Mouse (Mus musculus) stomach, embryonic 14.5 days (tissue): ENCODE data around the gene Sec61b. TPM values are rescaled to one million over a fixed set of nuclear protein-coding genes. Genes with fewer than 3 reads are reported as not detected.

Experiments
- ATAC-seq: fragments of 200-750 bp; cut with Nextera tagmentation; 2 replicates; pipeline ENCODE4 v1.8.0; 2017; ENCODE audit warnings: low read depth, moderate TSS enrichment; ENCODE audit not compliant: insufficient number of reproducible peaks, insufficient read depth, low FRiP score
- H3K27ac ChIP-seq: fragments of 300-500 bp; sonication (generic); 2 replicates; pipeline ENCODE4 v1.5.1; 2014; ENCODE audit warnings: mild to moderate bottlenecking, low read length, moderate library complexity, mixed read lengths
- H3K27me3 ChIP-seq: fragments of 300-500 bp; sonication (generic); 2 replicates; pipeline ENCODE4 v1.6.1; 2014; ENCODE audit warnings: low read length, control low read depth, mixed read lengths; ENCODE audit not compliant: control insufficient read depth, insufficient read depth
- H3K36me3 ChIP-seq: fragments of 300-500 bp; sonication (generic); 2 replicates; pipeline ENCODE4 v1.6.1; 2014; ENCODE audit warnings: mild to moderate bottlenecking, control low read depth, low read length, moderate library complexity, mixed read lengths; ENCODE audit not compliant: control insufficient read depth, insufficient read depth
- H3K4me1 ChIP-seq: fragments of 300-500 bp; sonication (generic); 2 replicates; pipeline ENCODE4 v1.6.1; 2014; ENCODE audit warnings: low read length, control low read depth, mixed read lengths; ENCODE audit not compliant: control insufficient read depth, insufficient read depth
- H3K4me2 ChIP-seq: fragments of 300-500 bp; sonication (generic); replicated peaks from 2 replicates; pipeline ENCODE4 v1.6.1; 2014; ENCODE audit warnings: low read depth, low read length, control low read depth
- H3K4me3 ChIP-seq: fragments of 300-500 bp; sonication (generic); 2 replicates; pipeline ENCODE4 v1.5.1; 2014; ENCODE audit warnings: low read depth, low read length, control low read depth
- H3K9ac ChIP-seq: fragments of 300-500 bp; sonication (generic); replicated peaks from 2 replicates; pipeline ENCODE4 v1.6.1; 2014; ENCODE audit warnings: low read depth, mild to moderate bottlenecking, control low read depth, low read length, moderate library complexity, mixed read lengths
- H3K9me3 ChIP-seq: fragments of 300-500 bp; sonication (generic); 2 replicates; pipeline ENCODE4 v1.6.1; 2016; ENCODE audit warnings: low read depth, low read length, control low read depth; ENCODE audit not compliant: control insufficient read depth
- WGBS: fragments of 180-500 bp; shearing (Covaris S2); extraction: QIAGEN DNeasy Blood & Tissue Kit; methylation state at CpG from one replicate; pipeline ENCODE4 v1.1.7; 2014; 5-methylcytosine and 5-hydroxymethylcytosine counted together
- polyA plus RNA-seq: library from polyadenylated mRNA; unstranded; fragments of >200 nt; fragmentation: Nextera tagmentation; extraction: Ambion mirVana; gene quantifications from 2 replicates; pipeline ENCODE4 v1.2.1, GENCODE M21; 2014

Sec61b gene
- polyA plus RNA-seq, 1 experiment from 2014 or later: 409 TPM

DNA sequence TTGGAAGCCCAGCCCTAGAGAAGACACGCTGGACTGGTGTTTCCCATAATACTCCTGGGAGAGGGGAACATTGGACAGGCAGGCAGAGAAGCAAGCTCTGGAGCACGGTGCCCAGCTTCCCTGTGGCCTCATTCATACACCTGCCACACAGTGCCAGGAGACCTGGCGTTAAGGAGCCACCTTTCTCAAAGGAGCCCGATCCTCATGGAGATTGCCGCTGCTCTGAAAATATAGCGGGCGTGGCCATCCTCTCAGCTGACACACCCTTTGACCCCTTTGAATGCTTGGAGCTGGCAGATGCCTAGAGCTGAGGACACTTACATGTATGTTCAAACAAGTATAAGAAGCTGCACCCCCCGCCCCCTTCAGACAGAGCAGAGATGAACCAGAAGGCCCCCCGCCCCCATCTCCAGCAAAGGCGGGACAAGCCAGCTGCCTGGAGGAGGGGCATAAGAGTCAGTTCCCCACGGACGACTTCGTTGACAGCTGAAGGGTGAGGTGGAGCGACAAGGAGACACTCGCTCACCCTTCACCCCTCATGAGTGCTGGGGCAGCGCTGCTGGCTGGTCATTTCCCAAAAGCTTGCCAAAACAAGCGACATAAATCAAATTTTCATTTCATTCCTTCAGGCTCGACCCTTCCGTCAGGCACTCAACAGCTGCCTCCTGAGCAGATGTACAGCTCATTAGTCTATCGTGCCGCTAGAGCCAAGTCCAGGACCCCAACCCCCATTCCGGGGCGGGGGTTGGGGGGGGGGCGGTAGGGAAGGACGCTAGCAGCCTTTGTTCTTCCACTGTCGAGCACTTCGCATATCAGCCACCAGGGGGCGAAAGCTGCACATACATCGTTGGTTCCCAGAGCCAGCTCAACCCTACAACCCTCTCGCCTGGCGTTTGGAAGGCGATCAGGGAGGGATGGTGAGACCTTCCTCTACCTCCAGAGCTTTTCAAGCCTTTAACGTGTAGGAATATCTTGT lies 36.8 kb upstream of the Sec61b start:
- Histone ChIP-seq H3K4me1 (peaks cover 4% of the 10 kb centered on the region; the same call in 1 of the 2 replicates), H3K9ac (peak overlapping the region; percentile 34; the same call in 1 of the 2 replicates), H3K4me3 (peak overlapping the region; percentile 39), H3K27me3 (no peaks in the 10 kb centered on the region), H3K36me3 (no peaks in the 10 kb centered on the region), H3K27ac (peak overlapping the region; percentile 10; the same call in 1 of the 2 replicates), H3K4me2 (peak overlapping the region; percentile 73), H3K9me3 (no peaks in the 10 kb centered on the region)
- WGBS: under 1% methylated on average over 33 of the region's 33 CpGs
- ATAC-seq: peak; percentile 75

GRCm38 (mm10) chr4:47438956-47439355 lies 35.5 kb upstream of the Sec61b start:
- Histone ChIP-seq H3K4me1 (peaks cover 4% of the 10 kb centered on the region; the same call in 1 of the 2 replicates), H3K9me3 (no peaks in the 10 kb centered on the region), H3K4me3 (no peak overlapping the region), H3K36me3 (no peaks in the 10 kb centered on the region), H3K27ac (no peak overlapping the region), H3K27me3 (no peaks in the 10 kb centered on the region), H3K4me2 (no peak overlapping the region), H3K9ac (no peak overlapping the region)
- no peak for ATAC-seq
- 72% methylated on average over 6 of the region's 6 CpGs for WGBS

- 93% methylated on average over 11 of the region's 11 CpGs for WGBS
- Histone ChIP-seq H3K4me3 (no peak overlapping the region), H3K36me3 (no peaks in the 10 kb centered on the region), H3K27ac (no peak overlapping the region), H3K27me3 (no peaks in the 10 kb centered on the region), H3K4me2 (no peak overlapping the region), H3K4me1 (peaks cover 4% of the 10 kb centered on the region; the same call in 1 of the 2 replicates), H3K9me3 (no peaks in the 10 kb centered on the region), H3K9ac (no peak overlapping the region)
- no peak for ATAC-seq
Measured at GRCm38 (mm10) chr4:47440951-47441350, 33.5 kb upstream of the Sec61b start.

DNA sequence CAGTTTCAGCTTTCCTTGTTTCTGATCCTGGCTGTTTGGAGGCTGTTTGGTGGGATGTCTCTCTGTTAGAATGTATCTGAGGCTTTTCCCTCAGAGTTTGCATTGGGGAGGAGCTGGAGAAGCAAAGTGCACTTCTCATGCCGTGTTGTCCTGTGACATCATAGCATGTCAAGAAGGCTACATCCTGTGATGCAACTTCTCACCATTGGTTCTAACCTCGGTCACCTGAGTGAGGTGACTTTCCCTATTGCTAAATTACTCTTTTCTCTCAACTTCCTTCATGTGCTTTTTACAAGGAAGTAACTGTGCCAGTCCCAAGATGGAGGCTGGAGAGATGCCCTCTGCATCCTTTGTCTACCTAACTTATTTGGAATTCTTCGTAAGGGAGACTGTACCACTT lies 25.9 kb upstream of the Sec61b start:
- WGBS: 82% methylated on average over 3 of the region's 3 CpGs
- no peak for ATAC-seq
- H3K9ac ChIP-seq: no peak overlapping the region
- H3K4me1 ChIP-seq: no peaks in the 10 kb centered on the region
- no peak overlapping the region for H3K27ac ChIP-seq
- no peaks in the 10 kb centered on the region for H3K36me3 ChIP-seq
- H3K9me3 ChIP-seq: no peaks in the 10 kb centered on the region
- no peaks in the 10 kb centered on the region for H3K27me3 ChIP-seq
- H3K4me2 ChIP-seq: no peak overlapping the region
- no peak overlapping the region for H3K4me3 ChIP-seq

GRCm38 (mm10) chr4:47449116-47449515 lies 25.3 kb upstream of the Sec61b start:
- 38% methylated on average over 5 of the region's 5 CpGs for WGBS
- no peaks in the 10 kb centered on the region for H3K27me3 ChIP-seq
- ATAC-seq: no peak
- no peaks in the 10 kb centered on the region for H3K4me1 ChIP-seq
- H3K9ac ChIP-seq: no peak overlapping the region
- H3K4me3 ChIP-seq: no peak overlapping the region
- H3K36me3 ChIP-seq: no peaks in the 10 kb centered on the region
- H3K9me3 ChIP-seq: no peaks in the 10 kb centered on the region
- H3K4me2 ChIP-seq: no peak overlapping the region
- H3K27ac ChIP-seq: no peak overlapping the region

- no peak for ATAC-seq
- H3K27me3 ChIP-seq: no peaks in the 10 kb centered on the region
- H3K4me2 ChIP-seq: no peak overlapping the region
- H3K27ac ChIP-seq: no peak overlapping the region
- no peak overlapping the region for H3K9ac ChIP-seq
- no peaks in the 10 kb centered on the region for H3K4me1 ChIP-seq
- no peak overlapping the region for H3K4me3 ChIP-seq
- H3K36me3 ChIP-seq: no peaks in the 10 kb centered on the region
- 38% methylated on average over 18 of the region's 18 CpGs for WGBS
- H3K9me3 ChIP-seq: no peaks in the 10 kb centered on the region
Measured at GRCm38 (mm10) chr4:47449586-47450522, 24.6 kb upstream of the Sec61b start.

DNA sequence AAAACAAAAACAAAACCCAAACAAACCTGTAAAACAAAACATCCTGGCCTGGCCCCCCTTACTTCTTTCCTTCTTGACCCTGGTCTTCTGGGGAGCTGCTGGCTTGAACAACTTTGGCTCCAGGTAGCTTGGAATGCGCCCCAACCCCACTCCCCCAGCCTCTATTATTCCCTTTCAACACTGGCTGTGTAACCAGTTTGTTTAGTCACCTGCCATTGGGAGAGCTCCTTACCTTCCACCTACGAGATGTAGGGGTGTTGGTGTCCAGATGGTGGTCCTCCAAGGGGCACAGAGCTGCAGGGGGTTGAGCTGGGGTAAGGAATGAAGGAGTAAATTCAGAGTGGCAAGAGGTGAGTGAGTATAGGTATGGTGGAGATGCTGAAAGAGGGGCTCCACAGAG lies 7.3 kb upstream of the Sec61b start:
- WGBS: 70% methylated on average over 2 of the region's 2 CpGs
- no peaks in the 10 kb centered on the region for H3K27me3 ChIP-seq
- ATAC-seq: no peak
- H3K27ac ChIP-seq: no peak overlapping the region
- H3K36me3 ChIP-seq: peaks cover 43% of the 10 kb centered on the region
- no peak overlapping the region for H3K9ac ChIP-seq
- peaks cover 11% of the 10 kb centered on the region for H3K9me3 ChIP-seq
- no peaks in the 10 kb centered on the region for H3K4me1 ChIP-seq
- H3K4me3 ChIP-seq: no peak overlapping the region
- no peak overlapping the region for H3K4me2 ChIP-seq

DNA sequence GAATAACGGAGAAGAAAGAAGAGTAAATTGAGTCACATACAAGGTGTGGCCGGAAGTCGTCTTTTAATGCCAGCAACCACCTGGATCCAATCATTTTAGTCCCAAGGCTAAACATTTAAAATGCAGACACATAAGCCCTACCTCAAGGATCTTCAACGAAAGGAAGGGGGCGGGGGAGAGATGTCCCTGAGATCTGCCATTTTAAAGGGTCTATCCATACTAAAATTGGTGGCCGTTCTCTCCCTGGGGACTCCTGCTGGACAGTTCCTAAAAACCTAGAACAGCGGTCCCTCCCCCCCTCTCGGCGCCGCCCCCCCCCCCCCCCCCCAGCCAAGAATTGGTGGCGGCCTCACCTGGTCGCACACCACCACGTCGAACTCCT lies 881 bp upstream of the Sec61b start:
- Histone ChIP-seq H3K27me3 (no peaks in the 10 kb centered on the region), H3K27ac (peak overlapping the region; percentile 95), H3K36me3 (peaks cover 50% of the 10 kb centered on the region), H3K4me2 (peak overlapping the region; percentile 81), H3K9me3 (peaks cover 4% of the 10 kb centered on the region), H3K4me1 (peaks cover 17% of the 10 kb centered on the region; the same call in 1 of the 2 replicates), H3K4me3 (peak overlapping the region; percentile 78), H3K9ac (peak overlapping the region; percentile 79)
- ATAC-seq: no peak; the same call in 1 of the 2 replicates
- 2% methylated on average over 9 of the region's 14 CpGs for WGBS
